Mouse (Mus musculus) erythroblast, embryonic 14.5 days (primary cell): Measurements from ENCODE around the gene Nhp2. TPM values are rescaled to one million over a fixed set of nuclear protein-coding genes. Genes with fewer than 3 reads are reported as not detected.
"Not testable (repeated sequence)": the region's sequence is repeated elsewhere in the genome, so short reads cannot be mapped to it uniquely, and the experiment has no call there.

Experiments used
- H3K27me3 ChIP-seq: 2 replicates; pipeline ENCODE4 v1.6.1; 2012; ENCODE audit warnings: inconsistent platforms; ENCODE audit not compliant: control insufficient read depth
- H3K36me3 ChIP-seq: 2 replicates; pipeline ENCODE4 v1.6.1; 2012; ENCODE audit warnings: mild to moderate bottlenecking, inconsistent platforms; ENCODE audit not compliant: control insufficient read depth
- H3K4me1 ChIP-seq: 2 replicates; pipeline ENCODE4 v1.6.1; 2012; ENCODE audit warnings: inconsistent platforms; ENCODE audit not compliant: control insufficient read depth
- H3K4me3 ChIP-seq: replicated peaks from 2 replicates; pipeline ENCODE3; 2012; ENCODE audit warnings: moderate library complexity, mild to moderate bottlenecking, inconsistent platforms
- H3K9me3 ChIP-seq: 2 replicates; pipeline ENCODE4 v1.6.1; 2012; ENCODE audit warnings: low read length, inconsistent platforms, mixed read lengths; ENCODE audit not compliant: control insufficient read depth
- GATA1 ChIP-seq: IDR thresholded peaks from 2 replicates; pipeline ENCODE4 v1.6.1; 2012; ENCODE audit warnings: low read length, inconsistent platforms, mixed read lengths
- TAL1 ChIP-seq: IDR thresholded peaks from 3 replicates; pipeline ENCODE4 v1.6.1; 2012; ENCODE audit warnings: low read length, inconsistent platforms, mixed read lengths
- polyA plus RNA-seq: library from polyadenylated mRNA; stranded (reverse); fragments of >175 nt; gene quantifications from 2 replicates; pipeline ENCODE4 v1.2.3, GENCODE M21; 2012

Gene Nhp2
- polyA plus RNA-seq, 1 experiment: 8.9 TPM

DNA sequence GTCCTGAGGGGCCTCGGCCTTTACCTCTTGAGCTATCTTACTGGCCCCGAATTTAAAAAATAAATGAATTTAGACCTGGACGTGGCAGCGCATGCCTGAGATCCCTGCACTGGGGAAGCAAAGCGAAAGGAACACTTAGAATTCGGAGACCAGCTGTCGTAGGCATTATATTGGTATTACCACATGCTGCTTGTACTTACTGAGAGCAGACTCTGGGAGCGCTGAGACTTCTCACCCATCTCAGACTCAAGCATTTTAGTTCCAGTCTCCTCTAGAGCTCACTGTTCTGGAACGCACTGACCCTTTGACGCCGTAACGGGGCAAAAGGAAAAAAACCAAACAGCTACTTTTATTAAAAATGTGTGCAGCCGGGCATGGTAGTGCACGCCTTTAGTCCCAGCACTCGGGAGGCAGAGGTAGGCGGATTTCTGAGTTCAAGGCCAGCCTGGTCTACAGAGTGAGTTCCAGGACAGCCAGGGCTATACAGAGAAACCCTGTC lies 42.4 kb downstream of the Nhp2 start:
- H3K36me3 ChIP-seq: no peaks in the 10 kb centered on the region
- H3K4me3 ChIP-seq: no peak overlapping the region
- peaks cover 12% of the 10 kb centered on the region for H3K4me1 ChIP-seq
- peaks cover 3% of the 10 kb centered on the region; the same call in 1 of the 2 replicates for H3K27me3 ChIP-seq
- TF ChIP-seq GATA1: no peak
- TF ChIP-seq TAL1: no peak
- H3K9me3 ChIP-seq: no peaks in the 10 kb centered on the region

DNA sequence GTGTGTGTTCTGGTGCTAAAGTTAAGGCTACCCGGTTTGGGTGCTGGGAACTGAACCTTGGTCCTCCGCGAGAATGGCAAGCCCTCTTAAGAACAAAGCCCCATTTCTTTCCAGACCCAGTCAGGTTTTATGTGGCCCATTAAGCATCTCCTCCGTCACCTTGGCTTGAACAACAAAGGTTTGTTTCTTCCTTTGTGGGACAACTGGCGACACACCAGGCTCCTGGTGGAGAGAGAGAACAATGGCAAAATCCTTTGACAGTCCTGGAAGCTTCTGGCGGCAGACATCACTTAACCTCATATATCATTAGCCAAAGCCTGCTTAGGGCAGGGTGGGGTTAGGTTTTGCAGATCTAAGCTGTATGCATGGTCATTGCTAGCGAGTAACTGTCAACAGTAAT lies 43.1 kb downstream of the Nhp2 start:
- peaks cover 12% of the 10 kb centered on the region for H3K4me1 ChIP-seq
- no peaks in the 10 kb centered on the region for H3K9me3 ChIP-seq
- H3K27me3 ChIP-seq: peaks cover 3% of the 10 kb centered on the region; the same call in 1 of the 2 replicates
- no peaks in the 10 kb centered on the region for H3K36me3 ChIP-seq
- TF ChIP-seq TAL1 (no peak), GATA1 (no peak)
- no peak overlapping the region for H3K4me3 ChIP-seq

- not testable (repeated sequence) for H3K4me1 ChIP-seq, H3K36me3 ChIP-seq, H3K9me3 ChIP-seq, H3K27me3 ChIP-seq, H3K4me3 ChIP-seq
Observed at GRCm38 (mm10) chr11:51664747-51665146, 45.2 kb downstream of the Nhp2 start.

- no peak overlapping the region for H3K4me3 ChIP-seq
- TF ChIP-seq TAL1 (no peak), GATA1 (no peak)
- H3K4me1 ChIP-seq: peaks cover 1% of the 10 kb centered on the region; the same call in 1 of the 2 replicates
- H3K27me3 ChIP-seq: no peaks in the 10 kb centered on the region
- no peaks in the 10 kb centered on the region for H3K9me3 ChIP-seq
- H3K36me3 ChIP-seq: no peaks in the 10 kb centered on the region
Observed at GRCm38 (mm10) chr11:51670846-51671245, 51.3 kb downstream of the Nhp2 start.

GRCm38 (mm10) chr11:51671376-51671775 lies 51.8 kb downstream of the Nhp2 start:
- no peaks in the 10 kb centered on the region for H3K36me3 ChIP-seq
- no peak overlapping the region for H3K4me3 ChIP-seq
- H3K27me3 ChIP-seq: no peaks in the 10 kb centered on the region
- TF ChIP-seq TAL1: no peak
- TF ChIP-seq GATA1: no peak
- H3K4me1 ChIP-seq: peaks cover 1% of the 10 kb centered on the region; the same call in 1 of the 2 replicates
- no peaks in the 10 kb centered on the region for H3K9me3 ChIP-seq

DNA sequence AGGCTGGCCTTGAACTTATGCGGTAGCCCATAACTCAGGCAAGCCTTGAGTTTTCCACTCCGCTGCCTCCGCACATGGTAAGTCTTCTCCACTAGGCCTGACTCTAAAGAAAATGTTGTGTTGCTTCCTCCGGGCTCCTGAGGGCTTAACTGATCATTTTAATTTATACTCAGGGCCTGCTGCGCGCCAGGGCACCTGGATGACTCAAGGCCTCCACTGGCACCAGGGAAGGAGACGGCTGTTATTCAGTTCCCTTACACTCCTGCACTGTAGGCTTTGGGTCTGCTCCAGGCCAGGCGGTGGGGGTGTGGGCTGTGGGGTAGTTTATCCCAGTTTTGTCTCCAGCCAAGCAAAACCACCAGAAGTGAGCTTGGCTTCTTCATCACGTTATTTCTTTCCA lies 53.8 kb downstream of the Nhp2 start:
- TF ChIP-seq TAL1 (no peak), GATA1 (no peak)
- H3K9me3 ChIP-seq: no peaks in the 10 kb centered on the region
- no peak overlapping the region for H3K4me3 ChIP-seq
- no peaks in the 10 kb centered on the region for H3K27me3 ChIP-seq
- no peaks in the 10 kb centered on the region for H3K36me3 ChIP-seq
- peaks cover 1% of the 10 kb centered on the region; the same call in 1 of the 2 replicates for H3K4me1 ChIP-seq

Other genes with a start within 250 kb of the Nhp2 start
- 0.62 and 0.69 TPM in 2 replicates for gene Phykpl, start 35.0 kb upstream of the Nhp2 start, polyA plus RNA-seq
- 59.0 and 82.9 TPM in 2 replicates for gene Hnrnpab, start 12.9 kb upstream of the Nhp2 start, polyA plus RNA-seq
- gene Rmnd5b, start 16.2 kb downstream of the Nhp2 start, polyA plus RNA-seq: 1.4 and 1.5 TPM in 2 replicates
- 0.03 TPM in 2 replicates for gene N4bp3, start 31.1 kb downstream of the Nhp2 start, polyA plus RNA-seq
- not detected in 2 replicates for gene D930048N14Rik, start 31.2 kb downstream of the Nhp2 start, polyA plus RNA-seq
- gene 0610009B22Rik, start 69.1 kb downstream of the Nhp2 start, polyA plus RNA-seq: 0.14 and 0.15 TPM in 2 replicates
- 0.22 and 0.26 TPM in 2 replicates for gene Sec24a, start 143.9 kb downstream of the Nhp2 start, polyA plus RNA-seq
- 0.27 and 0.65 TPM in 2 replicates for gene Sar1b, start 144.0 kb downstream of the Nhp2 start, polyA plus RNA-seq
- 0.18 and 0.19 TPM in 2 replicates for gene Jade2, start 237.9 kb downstream of the Nhp2 start, polyA plus RNA-seq